Mouse (Mus musculus): ENCODE measurements around the gene Cmip.

The Cmip gene

GRCm38 (mm10) chr8:117297913-117298518 is 41.2 kb downstream of the Cmip start:
- peak; percentile 50 for DNase-seq (ENCODE audit: low spot score)

- no peak for DNase-seq (ENCODE audit: low spot score)
These were observed 42.3 kb downstream of the Cmip start for GRCm38 (mm10) chr8:117299204-117299603.

- no peak for DNase-seq (ENCODE audit: low spot score)
These were observed 43.3 kb downstream of the Cmip start for GRCm38 (mm10) chr8:117300188-117300587.

- no peak for DNase-seq (ENCODE audit: low spot score)
These were observed 44.7 kb downstream of the Cmip start for GRCm38 (mm10) chr8:117301457-117302041.

- DNase-seq (ENCODE audit: low spot score) = no peak
These were observed 45.2 kb downstream of the Cmip start for GRCm38 (mm10) chr8:117302072-117302471.

GRCm38 (mm10) chr8:117303666-117304065 is 46.8 kb downstream of the Cmip start:
- DNase-seq (ENCODE audit: low spot score) = no peak

GRCm38 (mm10) chr8:117305405-117305804 is 48.5 kb downstream of the Cmip start:
- DNase-seq (ENCODE audit: low spot score) = no peak

- no peak for DNase-seq (ENCODE audit: low spot score)
These were observed 49.9 kb downstream of the Cmip start for GRCm38 (mm10) chr8:117306756-117307155.

- no peak for DNase-seq (ENCODE audit: low spot score)
These were observed 50.4 kb downstream of the Cmip start for GRCm38 (mm10) chr8:117307221-117307620.

GRCm38 (mm10) chr8:117308303-117309095 is 51.6 kb downstream of the Cmip start:
- DNase-seq (ENCODE audit: low spot score) = no peak

- no peak for DNase-seq (ENCODE audit: low spot score)
These were observed 52.9 kb downstream of the Cmip start for GRCm38 (mm10) chr8:117309653-117310274.

GRCm38 (mm10) chr8:117310961-117311561 is 54.2 kb downstream of the Cmip start:
- DNase-seq (ENCODE audit: low spot score) = no peak

- DNase-seq (ENCODE audit: low spot score) = no peak
These were observed 57.6 kb downstream of the Cmip start for GRCm38 (mm10) chr8:117314308-117314953.

GRCm38 (mm10) chr8:117315727-117316126 is 58.9 kb downstream of the Cmip start:
- DNase-seq (ENCODE audit: low spot score) = no peak

- no peak for DNase-seq (ENCODE audit: low spot score)
These were observed 60.6 kb downstream of the Cmip start for GRCm38 (mm10) chr8:117317478-117317877.

GRCm38 (mm10) chr8:117318911-117319826 is 62.3 kb downstream of the Cmip start:
- DNase-seq (ENCODE audit: low spot score) = no peak

- no peak for DNase-seq (ENCODE audit: low spot score)
These were observed 63.8 kb downstream of the Cmip start for GRCm38 (mm10) chr8:117320616-117321015.

GRCm38 (mm10) chr8:117321232-117321631 is 64.4 kb downstream of the Cmip start:
- DNase-seq (ENCODE audit: low spot score) = no peak

GRCm38 (mm10) chr8:117322021-117322420 is 65.2 kb downstream of the Cmip start:
- peak; percentile 39 for DNase-seq (ENCODE audit: low spot score)

- no peak for DNase-seq (ENCODE audit: low spot score)
These were observed 65.9 kb downstream of the Cmip start for GRCm38 (mm10) chr8:117322715-117323310.

Data from spleen, adult 12 weeks (tissue).